Mouse (Mus musculus) midbrain, postnatal 0 days (tissue): Measurements from ENCODE around the gene Elp4. TPM values are rescaled to one million over a fixed set of nuclear protein-coding genes. Genes with fewer than 3 reads are reported as not detected.

Experiments used
- ATAC-seq: fragments of 200-750 bp; cut with Nextera tagmentation; 2 replicates; pipeline ENCODE4 v1.8.0; 2017; ENCODE audit warnings: moderate number of reproducible peaks, mild to moderate bottlenecking, moderate TSS enrichment, moderate library complexity; ENCODE audit not compliant: low FRiP score
- DNase-seq: peaks from one replicate; pipeline ENCODE4 v3.0.0-alpha.2; 2015; ENCODE audit warnings: low spot score
- H3K27ac ChIP-seq: fragments of 300-500 bp; sonication (generic); 2 replicates; pipeline ENCODE4 v1.5.1; 2014; ENCODE audit warnings: low read depth, mild to moderate bottlenecking, low read length, mixed read lengths
- H3K27me3 ChIP-seq: fragments of 300-500 bp; sonication (generic); 2 replicates; pipeline ENCODE4 v1.6.1; 2014; ENCODE audit warnings: low read length, control low read depth, mixed read lengths; ENCODE audit not compliant: insufficient read depth
- H3K36me3 ChIP-seq: fragments of 300-500 bp; sonication (generic); 2 replicates; pipeline ENCODE4 v1.6.1; 2014; ENCODE audit warnings: low read length, control low read depth, mixed read lengths; ENCODE audit not compliant: insufficient read depth
- H3K4me1 ChIP-seq: fragments of 300-500 bp; sonication (generic); 2 replicates; pipeline ENCODE4 v1.6.1; 2014; ENCODE audit warnings: mild to moderate bottlenecking, control low read depth, antibody characterized with exemption, low read length, mixed read lengths; ENCODE audit not compliant: insufficient read depth
- H3K4me2 ChIP-seq: fragments of 300-500 bp; sonication (generic); 2 replicates; pipeline ENCODE4 v1.6.1; 2014; ENCODE audit warnings: low read depth, mild to moderate bottlenecking, low read length, mixed read lengths; ENCODE audit not compliant: poor library complexity, severe bottlenecking
- H3K4me3 ChIP-seq: fragments of 300-500 bp; sonication (generic); 2 replicates; pipeline ENCODE4 v1.5.1; 2014; ENCODE audit warnings: low read depth, mild to moderate bottlenecking, low read length, moderate library complexity
- H3K9ac ChIP-seq: fragments of 300-500 bp; sonication (generic); replicated peaks from 2 replicates; pipeline ENCODE4 v1.6.1; 2014; ENCODE audit warnings: mild to moderate bottlenecking, low read length, moderate library complexity, mixed read lengths; ENCODE audit not compliant: poor library complexity, severe bottlenecking
- H3K9me3 ChIP-seq: fragments of 300-500 bp; sonication (generic); 2 replicates; pipeline ENCODE4 v1.6.1; 2016; ENCODE audit warnings: low read length, control low read depth
- CTCF ChIP-seq: IDR thresholded peaks from 2 replicates; pipeline ENCODE4 v1.5.1; 2016; ENCODE audit warnings: antibody characterized with exemption, mild to moderate bottlenecking
- WGBS: fragments of 180-500 bp; shearing (Covaris S2); extraction: QIAGEN DNeasy Blood & Tissue Kit; methylation state at CpG from one replicate; pipeline ENCODE4 v1.1.7; 2014; 5-methylcytosine and 5-hydroxymethylcytosine counted together
- polyA plus RNA-seq: library from polyadenylated mRNA; unstranded; fragments of >200 nt; fragmentation: Nextera tagmentation; extraction: Ambion mirVana; gene quantifications from 2 replicates; pipeline ENCODE4 v1.2.1, GENCODE M21; 2015
- total RNA-seq: library from RNA; depleted of rRNA; stranded (reverse); fragments of >200 nt; gene quantifications from 2 replicates; pipeline ENCODE4 v1.2.3, GENCODE M21; 2014; rRNA removed

Gene Elp4
- total and polyA plus RNA-seq, 2 experiments from 2014 or later = 22.3 to 29.2 TPM

DNA sequence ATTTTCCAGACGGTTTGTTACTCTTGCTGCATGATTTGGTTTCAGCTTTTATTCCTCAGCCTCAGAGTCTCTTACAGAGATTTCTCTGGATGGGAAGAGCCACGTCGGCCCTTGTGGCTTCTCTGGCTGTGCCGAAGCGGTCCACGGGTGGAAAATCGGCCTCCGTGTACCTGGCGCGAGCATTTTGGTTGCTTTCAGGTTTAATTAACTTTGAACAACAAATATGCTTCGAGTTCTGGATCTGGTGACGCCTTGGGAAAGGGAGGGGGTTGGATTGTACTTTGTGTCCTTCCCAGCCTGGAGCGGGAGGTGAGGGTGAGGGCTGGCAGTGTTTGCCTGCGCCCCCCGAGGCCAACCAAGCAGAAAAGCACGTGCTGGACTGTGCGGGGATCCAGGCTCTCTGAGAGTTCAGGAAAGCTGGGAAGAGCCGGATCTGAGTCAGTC lies 242.7 kb downstream of the Elp4 start:
- no peak for TF ChIP-seq CTCF
- no peak for ATAC-seq
- Histone ChIP-seq H3K36me3 (no peaks in the 10 kb centered on the region), H3K4me3 (no peak overlapping the region), H3K9ac (no peak overlapping the region), H3K4me2 (no peak overlapping the region), H3K27me3 (peaks cover 79% of the 10 kb centered on the region), H3K27ac (no peak overlapping the region), H3K9me3 (no peaks in the 10 kb centered on the region), H3K4me1 (no peaks in the 10 kb centered on the region)
- no peak for DNase-seq
- under 1% methylated on average over 18 of the region's 18 CpGs for WGBS

- Histone ChIP-seq H3K4me1 (no peaks in the 10 kb centered on the region), H3K4me2 (no peak overlapping the region), H3K36me3 (no peaks in the 10 kb centered on the region), H3K4me3 (no peak overlapping the region), H3K27me3 (peaks cover 78% of the 10 kb centered on the region), H3K27ac (no peak overlapping the region), H3K9me3 (no peaks in the 10 kb centered on the region), H3K9ac (no peak overlapping the region)
- no peak for TF ChIP-seq CTCF
- ATAC-seq (no peak), DNase-seq (no peak)
- WGBS = under 1% methylated on average over 26 of the region's 26 CpGs
Measured at GRCm38 (mm10) chr2:105660874-105661622, 243.3 kb downstream of the Elp4 start.

- Histone ChIP-seq H3K4me1 (no peaks in the 10 kb centered on the region), H3K9ac (no peak overlapping the region), H3K27me3 (peaks cover 73% of the 10 kb centered on the region), H3K9me3 (no peaks in the 10 kb centered on the region), H3K27ac (no peak overlapping the region), H3K4me3 (no peak overlapping the region), H3K4me2 (peak overlapping the region; percentile 20; the same call in 1 of the 2 replicates), H3K36me3 (no peaks in the 10 kb centered on the region)
- 2% methylated on average over 41 of the region's 41 CpGs for WGBS
- DNase-seq (peak; percentile 70), ATAC-seq (peak; percentile 76)
- TF ChIP-seq CTCF = no peak
Measured at GRCm38 (mm10) chr2:105659926-105660873, 244.2 kb downstream of the Elp4 start.

DNA sequence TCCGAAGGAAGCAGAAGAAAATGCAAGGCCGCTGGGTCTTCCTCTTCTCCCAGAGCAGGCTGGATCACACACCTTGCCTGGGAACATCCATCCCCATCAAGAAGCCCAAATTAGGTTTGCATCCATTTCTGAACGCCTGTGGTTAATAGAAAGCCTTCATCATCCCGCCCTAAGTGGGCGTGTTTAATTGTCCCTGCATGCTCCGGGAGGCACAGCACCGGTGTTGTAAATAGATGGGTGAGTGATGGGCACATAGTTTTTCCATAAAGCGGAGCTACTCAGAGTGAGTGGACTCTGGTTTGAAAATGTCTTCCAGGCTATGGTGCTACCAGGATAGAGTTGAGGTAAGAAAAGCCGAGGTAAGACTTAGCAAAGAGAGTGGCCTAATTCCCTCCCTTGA lies 245.0 kb downstream of the Elp4 start:
- Histone ChIP-seq H3K9ac (no peak overlapping the region), H3K27ac (no peak overlapping the region), H3K27me3 (peaks cover 70% of the 10 kb centered on the region), H3K4me1 (no peaks in the 10 kb centered on the region), H3K9me3 (no peaks in the 10 kb centered on the region), H3K4me2 (no peak overlapping the region), H3K4me3 (no peak overlapping the region), H3K36me3 (no peaks in the 10 kb centered on the region)
- DNase-seq (no peak), ATAC-seq (no peak)
- 14% methylated on average over 9 of the region's 9 CpGs for whole genome bisulfite sequencing
- no peak for TF ChIP-seq CTCF

- Histone ChIP-seq H3K9ac (no peak overlapping the region), H3K4me1 (no peaks in the 10 kb centered on the region), H3K9me3 (no peaks in the 10 kb centered on the region), H3K27me3 (peaks cover 58% of the 10 kb centered on the region), H3K36me3 (no peaks in the 10 kb centered on the region), H3K27ac (no peak overlapping the region), H3K4me2 (no peak overlapping the region), H3K4me3 (no peak overlapping the region)
- TF ChIP-seq CTCF = no peak
- no peak for DNase-seq
- no peak for ATAC-seq
- WGBS = 85% methylated on average over 8 of the region's 8 CpGs
Measured at GRCm38 (mm10) chr2:105656456-105656855, 247.9 kb downstream of the Elp4 start.

Other genes starting within 250 kb of the Elp4 start
- gene Pax6, start 235.7 kb downstream of the Elp4 start, total RNA-seq = 15.4 and 27.1 TPM in 2 replicates
- 6.9 and 11.3 TPM in 2 replicates for gene Pax6, start 235.7 kb downstream of the Elp4 start, polyA plus RNA-seq
- gene Immp1l, start 74 bp upstream of the Elp4 start, total RNA-seq = 29.2 and 34.1 TPM in 2 replicates
- gene Immp1l, start 74 bp upstream of the Elp4 start, polyA plus RNA-seq = 82.1 and 84.5 TPM in 2 replicates
- 8.7 and 28.3 TPM in 2 replicates for gene Dnajc24, start 99.0 kb upstream of the Elp4 start, total RNA-seq
- 19.7 and 23.0 TPM in 2 replicates for gene Dnajc24, start 99.0 kb upstream of the Elp4 start, polyA plus RNA-seq